Mouse (Mus musculus) B cell, adult (primary cell): ENCODE data around the gene 2210010C04Rik. TPM values are rescaled to one million over a fixed set of nuclear protein-coding genes. Genes with fewer than 3 reads are reported as not detected.

ENCODE experiments used
- total RNA-seq: library from RNA; stranded (reverse); gene quantifications from 4 replicates; pipeline ENCODE4 v1.2.4, GENCODE M21; 2023; ENCODE audit not compliant: inconsistent age

The 2210010C04Rik gene
- 0.61 to 1.1 TPM in 2 of 4 replicates, not detected in the others for total RNA-seq

GRCm38 (mm10) chr6:41035409-41035808, at the start of gene 2210010C04Rik:
TSS of gene 2210010C04Rik (minus strand) at chr6:41035509.

GRCm38 (mm10) chr6:40999379-40999778, 35.9 kb downstream of the 2210010C04Rik start, which contains the start of gene Gm2663:
TSS of gene Gm2663 (minus strand) at chr6:40999479.

Other genes with a start within 250 kb of the 2210010C04Rik start
- gene Moxd2, start 148.0 kb downstream of the 2210010C04Rik start, total RNA-seq: not detected in 4 replicates
- not detected in 4 replicates for gene Prss58, start 135.1 kb downstream of the 2210010C04Rik start, total RNA-seq
- gene 1700074P13Rik, start 95.0 kb downstream of the 2210010C04Rik start, total RNA-seq: not detected in 4 replicates
- not detected in 4 replicates for gene Gm4744, start 83.6 kb downstream of the 2210010C04Rik start, total RNA-seq
- gene 1810009J06Rik, start 70.8 kb downstream of the 2210010C04Rik start, total RNA-seq: not detected in 4 replicates
- gene Gm2663, start 36.0 kb downstream of the 2210010C04Rik start, total RNA-seq: not detected in 4 replicates